Mouse (Mus musculus) lung, embryonic 15.5 days (tissue): Measurements from ENCODE around the gene Bsdc1. TPM values are rescaled to one million over a fixed set of nuclear protein-coding genes. Genes with fewer than 3 reads are reported as not detected.
A peak's percentile ranks its signal among the peaks of the same experiment; 100 is the strongest.

ENCODE experiments used
- ATAC-seq: fragments of 200-750 bp; cut with Nextera tagmentation; 2 replicates; pipeline ENCODE4 v1.8.0; 2017; ENCODE audit warnings: moderate number of reproducible peaks, borderline replicate concordance; ENCODE audit not compliant: low FRiP score, low TSS enrichment; ENCODE audit errors: extremely low read depth
- H3K27ac ChIP-seq: fragments of 300-500 bp; sonication (generic); 2 replicates; pipeline ENCODE4 v1.5.1; 2015; ENCODE audit warnings: moderate library complexity, mild to moderate bottlenecking, inconsistent platforms
- H3K27me3 ChIP-seq: fragments of 300-500 bp; sonication (generic); 2 replicates; pipeline ENCODE4 v1.6.1; 2015; ENCODE audit warnings: inconsistent platforms
- H3K36me3 ChIP-seq: fragments of 300-500 bp; sonication (generic); 2 replicates; pipeline ENCODE4 v1.6.1; 2015; ENCODE audit warnings: inconsistent platforms
- H3K4me1 ChIP-seq: fragments of 300-500 bp; sonication (generic); 2 replicates; pipeline ENCODE4 v1.6.1; 2015; ENCODE audit warnings: inconsistent platforms
- H3K4me2 ChIP-seq: fragments of 300-500 bp; sonication (generic); 2 replicates; pipeline ENCODE4 v1.6.1; 2015; ENCODE audit warnings: inconsistent platforms, mild to moderate bottlenecking, moderate library complexity
- H3K4me3 ChIP-seq: fragments of 300-500 bp; sonication (generic); 2 replicates; pipeline ENCODE4 v1.5.1; 2015; ENCODE audit warnings: mild to moderate bottlenecking, inconsistent platforms
- H3K9ac ChIP-seq: fragments of 300-500 bp; sonication (generic); 2 replicates; pipeline ENCODE4 v1.6.1; 2015; ENCODE audit warnings: inconsistent platforms
- H3K9me3 ChIP-seq: fragments of 300-500 bp; sonication (generic); 2 replicates; pipeline ENCODE4 v1.6.1; 2016; ENCODE audit warnings: inconsistent platforms
- WGBS: fragments of 180-500 bp; shearing (Covaris S2); methylation state at CpG from one replicate; pipeline ENCODE4 v1.1.7; 2015; 5-methylcytosine and 5-hydroxymethylcytosine counted together
- polyA plus RNA-seq: library from polyadenylated mRNA; unstranded; fragments of >200 nt; fragmentation: Nextera tagmentation; extraction: Ambion mirVana; gene quantifications from 2 replicates; pipeline ENCODE4 v1.2.1, GENCODE M21; 2015

Gene Bsdc1
- polyA plus RNA-seq, 1 experiment from 2014 or later: 24.2 TPM

DNA sequence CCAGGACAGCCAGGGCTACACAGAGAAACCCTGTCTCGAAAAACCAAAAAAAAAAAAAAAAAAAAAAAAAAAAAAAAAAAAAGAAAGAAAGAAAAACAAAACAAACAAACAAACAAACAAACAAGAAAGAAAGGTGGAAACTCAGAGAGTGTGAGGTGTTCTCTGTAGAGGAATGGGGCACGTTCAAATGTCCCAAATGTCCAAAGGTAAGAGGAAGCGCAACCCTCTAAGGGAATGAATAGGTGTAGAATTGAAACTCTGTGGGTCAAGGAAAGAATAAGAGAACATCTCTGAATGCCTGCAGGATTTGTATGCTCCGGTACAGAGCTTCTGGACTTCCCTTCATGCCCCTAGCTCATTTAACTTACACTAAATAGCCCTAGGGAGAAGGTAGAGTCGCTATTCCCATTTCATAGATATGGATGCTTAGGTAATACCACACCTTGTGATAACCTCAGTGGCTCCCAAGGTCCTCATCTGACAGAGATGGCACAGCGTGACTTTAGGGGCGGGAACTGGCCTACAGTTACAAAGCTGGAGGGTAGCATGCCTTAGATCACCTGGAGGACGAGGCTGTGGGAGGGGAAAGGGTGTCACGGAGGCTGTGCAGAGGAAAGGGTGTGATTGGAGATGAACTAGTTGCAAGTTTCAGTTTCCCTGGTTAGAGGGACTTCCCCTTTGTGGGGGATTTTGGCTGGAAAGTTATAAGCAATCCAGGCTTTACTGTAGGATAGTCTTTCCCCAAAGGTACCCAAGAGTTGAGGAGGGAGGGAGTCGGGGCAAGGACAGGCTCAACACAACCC is 46.3 kb downstream of the Bsdc1 start:
- H3K4me1 ChIP-seq: peaks cover 37% of the 10 kb centered on the region
- WGBS: 56% methylated on average over 9 of the region's 10 CpGs
- H3K27ac ChIP-seq: no peak overlapping the region
- no peak overlapping the region for H3K4me2 ChIP-seq
- no peaks in the 10 kb centered on the region for H3K36me3 ChIP-seq
- H3K4me3 ChIP-seq: no peak overlapping the region
- no peaks in the 10 kb centered on the region for H3K9me3 ChIP-seq
- H3K27me3 ChIP-seq: no peaks in the 10 kb centered on the region
- no peak overlapping the region for H3K9ac ChIP-seq
- ATAC-seq: no peak

DNA sequence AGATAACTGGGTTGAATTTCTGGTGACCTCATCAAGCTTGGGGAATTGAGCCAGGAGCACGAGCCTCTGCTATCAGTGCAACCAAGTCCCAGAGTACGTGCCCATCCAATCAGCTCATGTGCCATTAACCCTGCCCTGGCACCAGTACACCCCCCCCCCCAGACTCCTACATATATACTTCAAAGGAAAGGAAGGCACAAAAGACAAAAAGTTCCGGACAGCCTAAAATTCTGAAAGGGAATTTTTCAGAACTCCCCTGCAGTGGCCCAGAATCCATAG is 46.8 kb downstream of the Bsdc1 start:
- Histone ChIP-seq H3K9me3 (no peaks in the 10 kb centered on the region), H3K27me3 (no peaks in the 10 kb centered on the region), H3K36me3 (no peaks in the 10 kb centered on the region), H3K4me3 (no peak overlapping the region), H3K4me1 (peaks cover 35% of the 10 kb centered on the region), H3K4me2 (no peak overlapping the region), H3K9ac (no peak overlapping the region), H3K27ac (no peak overlapping the region)
- WGBS: 55% methylated on average over 3 of the region's 3 CpGs
- no peak for ATAC-seq

DNA sequence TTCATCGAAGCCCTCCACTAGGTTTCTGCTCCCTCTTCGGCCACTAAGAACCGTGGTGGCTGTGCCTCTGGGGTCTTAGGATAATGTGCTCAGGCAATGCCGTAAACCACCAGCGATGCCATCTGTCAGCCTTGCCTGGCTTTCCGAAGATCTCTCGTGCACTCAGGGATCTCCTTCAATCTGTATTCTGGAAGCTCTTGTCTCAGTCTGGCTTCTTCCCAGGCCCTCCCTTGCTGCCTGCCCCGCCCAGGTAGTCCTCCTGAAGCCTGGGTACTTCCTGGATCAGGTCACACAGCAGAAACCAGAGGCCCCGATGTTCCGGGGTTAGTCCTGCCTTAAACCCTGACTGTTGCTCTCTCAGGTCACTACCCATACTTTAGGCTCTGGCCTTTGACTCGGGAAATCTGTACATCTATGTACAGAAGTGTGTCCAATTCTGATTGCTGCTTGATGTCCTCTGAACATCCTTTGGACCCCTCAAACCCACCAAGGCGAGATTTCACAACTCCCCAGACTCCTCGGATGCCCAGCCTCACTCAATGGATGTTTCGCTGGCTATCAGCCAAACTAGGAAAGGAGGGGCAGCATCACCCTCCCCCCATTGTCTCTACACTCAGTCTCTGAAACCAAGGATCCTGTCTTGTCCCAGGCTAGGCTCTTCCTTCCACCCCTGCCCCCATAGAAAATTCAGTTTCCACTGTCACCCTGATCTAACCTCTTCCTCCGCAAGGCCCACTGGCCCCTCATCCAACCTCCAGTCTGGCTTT is 47.6 kb downstream of the Bsdc1 start:
- H3K9me3 ChIP-seq: no peaks in the 10 kb centered on the region
- H3K27me3 ChIP-seq: no peaks in the 10 kb centered on the region
- no peaks in the 10 kb centered on the region for H3K36me3 ChIP-seq
- H3K4me3 ChIP-seq: no peak overlapping the region
- H3K4me2 ChIP-seq: no peak overlapping the region
- H3K9ac ChIP-seq: no peak overlapping the region
- no peak for ATAC-seq
- WGBS: 55% methylated on average over 15 of the region's 15 CpGs
- no peak overlapping the region for H3K27ac ChIP-seq
- peaks cover 35% of the 10 kb centered on the region for H3K4me1 ChIP-seq

DNA sequence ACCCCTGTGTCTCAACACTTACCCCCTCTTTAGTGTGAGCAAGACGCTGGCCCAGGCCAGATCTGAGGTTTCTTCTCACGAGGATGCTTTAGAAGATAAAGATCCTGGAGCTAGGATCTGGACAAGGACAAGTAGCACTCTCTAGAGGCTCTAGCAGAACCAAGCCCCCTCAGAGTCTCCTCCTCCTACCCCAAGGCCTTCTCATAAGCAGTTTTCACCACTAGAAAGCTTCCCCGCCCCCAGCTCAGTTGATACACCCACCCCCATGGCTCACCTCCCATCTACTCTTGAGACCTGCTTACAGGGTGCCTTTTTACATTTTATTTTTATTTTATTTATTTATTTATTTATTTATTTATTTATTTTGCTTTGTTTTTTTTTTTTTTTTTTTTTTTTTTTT is 48.3 kb downstream of the Bsdc1 start:
- no peaks in the 10 kb centered on the region for H3K27me3 ChIP-seq
- no peak overlapping the region for H3K4me2 ChIP-seq
- H3K27ac ChIP-seq: no peak overlapping the region
- H3K36me3 ChIP-seq: no peaks in the 10 kb centered on the region
- H3K9me3 ChIP-seq: no peaks in the 10 kb centered on the region
- no peak overlapping the region for H3K4me3 ChIP-seq
- ATAC-seq: no peak
- no peak overlapping the region for H3K9ac ChIP-seq
- WGBS: 50% methylated on average over 3 of the region's 3 CpGs
- peaks cover 35% of the 10 kb centered on the region for H3K4me1 ChIP-seq

DNA sequence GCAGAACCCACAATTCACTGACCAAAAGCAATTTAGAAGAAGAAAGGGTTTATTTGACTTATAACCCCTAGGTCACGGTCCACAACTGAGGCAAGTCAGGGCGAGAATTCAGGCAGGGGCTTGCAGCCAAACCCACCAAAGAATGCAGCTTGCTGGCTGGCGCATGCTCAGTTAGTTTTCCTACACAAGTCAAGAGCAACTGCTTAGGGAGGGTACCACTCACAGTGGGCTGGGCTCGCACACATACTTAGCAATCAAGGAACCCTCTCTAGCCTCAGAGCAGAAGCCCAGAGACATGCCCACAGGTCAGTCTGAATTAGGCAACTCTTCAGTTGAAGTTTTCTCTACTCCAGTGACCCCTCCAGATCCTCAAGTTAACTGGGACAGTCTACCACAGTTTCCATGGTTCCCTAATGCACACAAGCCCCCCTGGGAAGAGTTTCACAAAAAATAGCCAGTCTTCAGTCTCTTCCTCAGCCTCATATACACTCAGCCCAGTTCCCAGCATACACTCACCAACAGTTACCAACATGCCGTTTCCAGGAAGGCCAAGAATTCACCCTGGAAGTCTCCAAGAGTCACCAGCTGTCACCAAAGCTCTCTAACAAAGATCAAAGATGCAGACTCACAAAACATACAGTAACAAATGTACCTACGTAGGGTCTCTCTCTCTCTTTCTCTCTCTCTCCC is 49.5 kb downstream of the Bsdc1 start:
- 42% methylated on average over 6 of the region's 6 CpGs for WGBS
- H3K27me3 ChIP-seq: no peaks in the 10 kb centered on the region
- peaks cover 8% of the 10 kb centered on the region; the same call in 1 of the 2 replicates for H3K36me3 ChIP-seq
- ATAC-seq: no peak
- no peak overlapping the region for H3K9ac ChIP-seq
- no peak overlapping the region for H3K27ac ChIP-seq
- H3K9me3 ChIP-seq: no peaks in the 10 kb centered on the region
- no peak overlapping the region for H3K4me3 ChIP-seq
- no peak overlapping the region for H3K4me2 ChIP-seq
- peaks cover 46% of the 10 kb centered on the region for H3K4me1 ChIP-seq

DNA sequence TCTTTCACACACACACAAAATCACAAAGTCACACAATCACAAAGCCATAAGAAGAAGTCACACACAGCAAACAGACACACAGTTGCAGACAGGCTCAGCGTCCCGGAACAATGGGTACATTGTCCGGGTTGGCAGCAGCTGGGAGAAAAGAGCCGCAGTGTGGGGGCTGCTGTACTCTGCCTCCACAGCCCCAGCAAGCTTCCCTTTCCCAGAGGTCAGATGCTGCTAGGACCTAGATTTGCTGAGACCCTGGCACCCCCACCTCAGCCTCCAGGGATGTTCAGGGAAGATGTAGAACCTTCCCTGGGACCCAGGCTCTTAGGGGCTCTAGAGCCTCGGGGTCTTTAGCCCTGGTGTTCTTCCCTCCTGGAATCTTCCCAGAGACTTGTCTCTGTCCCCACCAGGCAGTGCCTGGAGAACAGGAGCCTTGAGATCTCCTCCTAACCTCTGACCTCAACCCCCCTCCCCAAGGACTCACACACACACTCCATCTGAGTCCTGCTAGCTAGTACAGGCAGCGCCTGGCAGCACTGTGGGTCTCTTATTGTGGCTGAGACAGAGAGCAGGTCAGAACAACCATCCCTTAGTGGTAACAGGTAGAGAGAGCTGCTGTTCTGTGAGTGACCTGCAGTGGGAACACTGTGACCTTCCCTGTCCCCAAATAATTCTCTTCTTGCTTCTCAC is 50.2 kb downstream of the Bsdc1 start:
- Histone ChIP-seq H3K4me3 (no peak overlapping the region), H3K9ac (no peak overlapping the region), H3K36me3 (peaks cover 11% of the 10 kb centered on the region), H3K4me2 (no peak overlapping the region), H3K4me1 (peaks cover 51% of the 10 kb centered on the region), H3K27me3 (no peaks in the 10 kb centered on the region), H3K27ac (no peak overlapping the region), H3K9me3 (no peaks in the 10 kb centered on the region)
- 52% methylated on average over 6 of the region's 6 CpGs for WGBS
- no peak for ATAC-seq

DNA sequence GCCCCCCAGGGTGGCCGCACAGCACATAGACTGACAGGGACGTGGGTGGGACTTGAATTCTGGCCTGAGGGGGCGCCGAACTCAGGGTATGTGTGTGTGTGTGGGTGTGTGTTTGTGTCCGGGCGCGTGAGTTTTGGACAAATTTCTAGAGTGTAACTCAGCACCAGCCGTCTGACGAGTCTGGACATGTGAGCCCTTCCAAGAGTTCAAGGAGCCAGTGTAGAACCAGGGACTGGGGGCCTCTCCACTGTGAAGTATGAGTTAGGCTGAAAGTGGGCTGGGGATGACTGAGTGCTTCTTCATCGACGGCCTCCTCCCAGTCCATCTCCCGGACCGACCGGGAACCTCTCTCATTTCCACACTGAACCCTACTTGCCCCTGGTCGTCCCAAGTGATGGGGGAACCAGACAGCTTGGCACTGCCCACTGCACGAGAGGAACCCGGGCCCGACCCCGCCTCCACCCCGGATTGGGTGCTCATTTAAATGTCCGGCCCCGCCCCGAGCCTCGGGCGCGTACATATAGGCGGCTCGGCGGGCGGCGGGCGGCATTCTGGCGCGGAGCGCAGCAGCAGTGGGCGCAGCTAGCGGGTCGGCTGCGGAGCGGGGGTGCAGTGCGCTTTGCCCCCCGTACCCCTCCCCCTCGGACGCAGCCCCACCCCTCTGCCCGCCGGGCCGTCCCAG is 51.8 kb downstream of the Bsdc1 start, which contains the start of gene Marcksl1:
Gene Marcksl1 (plus strand): TSS at position 496 of the 682 bp plus-strand sequence.
- Histone ChIP-seq H3K9me3 (no peaks in the 10 kb centered on the region), H3K4me1 (peaks cover 60% of the 10 kb centered on the region), H3K4me3 (peak within 1 kb of the TSS; percentile 95), H3K9ac (peak within 1 kb of the TSS; percentile 99), H3K27me3 (no peaks in the 10 kb centered on the region), H3K27ac (peak within 1 kb of the TSS; percentile 95), H3K4me2 (peak within 1 kb of the TSS; percentile 80), H3K36me3 (peaks cover 25% of the 10 kb centered on the region)
- WGBS: 4% methylated on average over 47 of the region's 47 CpGs
- peak; percentile 92 for ATAC-seq

DNA sequence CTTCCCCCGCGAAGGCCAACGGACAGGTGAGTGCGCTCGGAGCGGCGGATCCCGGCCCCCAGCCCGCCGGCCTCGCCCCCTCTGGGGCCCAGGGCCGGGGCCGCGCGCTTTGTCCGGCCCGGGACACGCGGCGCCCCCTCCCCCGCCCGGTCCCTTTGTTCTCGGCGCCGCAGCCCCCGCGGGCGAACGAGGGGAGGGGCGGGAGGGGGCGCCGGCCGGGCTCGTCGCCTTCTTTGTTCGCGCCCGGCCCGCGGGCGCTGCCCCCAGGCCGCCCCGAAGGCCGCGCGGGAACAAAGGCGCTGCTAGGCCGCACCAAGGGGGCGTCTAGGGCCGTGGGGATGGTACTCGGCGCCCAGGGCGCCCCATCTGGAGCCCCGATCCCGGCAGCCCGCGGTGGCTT is 52.5 kb downstream of the Bsdc1 start:
- Histone ChIP-seq H3K4me2 (peak overlapping the region; percentile 80), H3K4me1 (peaks cover 58% of the 10 kb centered on the region), H3K27me3 (no peaks in the 10 kb centered on the region), H3K9ac (peak overlapping the region; percentile 99), H3K36me3 (peaks cover 31% of the 10 kb centered on the region), H3K9me3 (no peaks in the 10 kb centered on the region), H3K4me3 (peak overlapping the region; percentile 95), H3K27ac (peak overlapping the region; percentile 95)
- ATAC-seq: peak; percentile 17
- WGBS: 1% methylated on average over 37 of the region's 57 CpGs

DNA sequence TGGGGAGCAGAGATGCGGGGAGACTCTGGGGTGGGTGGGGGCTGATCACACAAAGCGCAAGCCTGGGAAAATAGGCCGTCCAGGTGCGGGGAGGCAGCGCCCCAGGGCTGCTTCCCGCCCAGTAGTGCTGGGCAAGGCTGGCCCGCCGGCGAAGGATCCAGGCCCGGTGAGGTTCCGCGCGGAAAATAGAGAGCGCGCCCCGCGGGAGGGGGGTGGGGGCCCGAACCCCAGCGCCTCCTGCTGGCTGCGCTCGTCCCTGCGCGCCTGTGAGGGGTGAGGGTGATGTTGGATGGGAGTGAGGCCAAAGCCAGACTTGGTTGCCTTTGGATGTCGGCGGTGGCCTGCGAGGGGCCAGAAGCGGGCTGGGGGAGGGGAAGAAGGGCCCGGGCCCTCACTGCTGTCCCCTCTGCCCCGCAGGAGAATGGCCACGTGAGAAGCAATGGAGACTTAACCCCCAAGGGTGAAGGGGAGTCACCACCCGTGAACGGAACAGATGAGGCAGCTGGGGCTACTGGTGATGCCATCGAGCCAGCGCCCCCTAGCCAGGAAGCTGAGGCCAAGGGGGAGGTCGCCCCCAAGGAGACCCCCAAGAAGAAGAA is 53.0 kb downstream of the Bsdc1 start:
- H3K36me3 ChIP-seq: peaks cover 31% of the 10 kb centered on the region
- peaks cover 53% of the 10 kb centered on the region for H3K4me1 ChIP-seq
- H3K27ac ChIP-seq: peak overlapping the region; percentile 95
- H3K9me3 ChIP-seq: no peaks in the 10 kb centered on the region
- H3K9ac ChIP-seq: peak overlapping the region; percentile 99
- ATAC-seq: peak; percentile 50
- WGBS: 0% methylated on average over 35 of the region's 35 CpGs
- H3K27me3 ChIP-seq: no peaks in the 10 kb centered on the region
- peak overlapping the region; percentile 95 for H3K4me3 ChIP-seq
- H3K4me2 ChIP-seq: peak overlapping the region; percentile 80

DNA sequence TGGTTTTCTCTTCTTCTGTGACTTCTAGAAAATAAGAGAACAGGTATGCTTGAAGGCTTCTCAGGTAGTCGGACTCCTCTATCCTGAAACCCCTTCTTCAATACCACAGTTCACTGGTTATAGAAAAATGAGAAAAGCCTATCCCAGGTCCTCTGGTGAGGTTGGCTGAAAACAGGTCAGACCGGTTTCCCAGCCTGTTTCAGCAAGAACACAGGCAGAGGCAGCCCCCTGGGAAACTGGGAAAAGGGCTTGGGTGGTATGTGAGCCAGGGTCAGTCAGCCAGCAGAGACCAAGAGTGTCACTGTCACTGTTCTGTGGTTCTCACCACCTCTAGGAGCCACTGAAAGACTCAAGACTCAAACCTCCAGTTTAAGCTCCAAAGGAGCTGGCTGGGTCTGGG is 55.5 kb downstream of the Bsdc1 start:
- no peaks in the 10 kb centered on the region for H3K27me3 ChIP-seq
- no peak for ATAC-seq
- H3K4me3 ChIP-seq: no peak overlapping the region
- no peak overlapping the region for H3K9ac ChIP-seq
- H3K4me1 ChIP-seq: peaks cover 33% of the 10 kb centered on the region
- H3K27ac ChIP-seq: peak overlapping the region; percentile 79
- H3K36me3 ChIP-seq: peaks cover 53% of the 10 kb centered on the region
- H3K9me3 ChIP-seq: no peaks in the 10 kb centered on the region
- H3K4me2 ChIP-seq: peak overlapping the region; percentile 23; the same call in 1 of the 2 replicates
- 27% methylated on average over 2 of the region's 2 CpGs for WGBS

DNA sequence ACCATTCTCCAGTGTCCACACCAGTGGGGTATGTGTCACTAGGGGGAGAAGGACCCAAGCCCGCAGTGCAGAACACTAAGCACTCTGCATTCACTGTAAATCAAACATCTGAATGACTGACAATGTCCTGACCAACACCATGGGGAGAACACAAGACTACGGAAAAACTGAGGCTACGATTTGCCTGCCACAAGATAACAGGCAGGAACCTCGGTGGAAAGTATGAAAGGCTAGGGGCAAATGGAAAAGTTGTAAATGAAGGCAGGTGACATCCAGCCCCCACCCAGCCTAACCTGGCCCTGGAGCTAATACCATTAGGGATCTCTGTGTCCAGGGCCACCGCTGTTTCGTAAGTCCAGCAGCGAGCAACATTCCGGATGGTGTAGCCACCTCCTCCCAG is 57.1 kb downstream of the Bsdc1 start:
- Histone ChIP-seq H3K9ac (no peak overlapping the region), H3K9me3 (no peaks in the 10 kb centered on the region), H3K4me1 (peaks cover 25% of the 10 kb centered on the region), H3K27ac (no peak overlapping the region), H3K4me3 (no peak overlapping the region), H3K27me3 (no peaks in the 10 kb centered on the region), H3K36me3 (peaks cover 68% of the 10 kb centered on the region), H3K4me2 (no peak overlapping the region)
- no peak for ATAC-seq
- 85% methylated on average over 8 of the region's 8 CpGs for WGBS
